Mouse (Mus musculus): ENCODE measurements around the gene Ythdf1.

The Ythdf1 gene

GRCm38 (mm10) chr2:180910928-180911327 lies 9.8 kb downstream of the Ythdf1 start:
- DNase-seq (ENCODE audit: low read depth, low spot score), result no peak

GRCm38 (mm10) chr2:180905556-180906221 lies 15.1 kb downstream of the Ythdf1 start:
- peak; percentile 64 for DNase-seq (ENCODE audit: low read depth, low spot score)

GRCm38 (mm10) chr2:180904435-180905208 lies 16.1 kb downstream of the Ythdf1 start:
- DNase-seq (ENCODE audit: low read depth, low spot score), result no peak

GRCm38 (mm10) chr2:180902086-180902485 lies 18.7 kb downstream of the Ythdf1 start:
- DNase-seq (ENCODE audit: low read depth, low spot score), result peak; percentile 74

GRCm38 (mm10) chr2:180897857-180898256 lies 22.9 kb downstream of the Ythdf1 start:
- DNase-seq (ENCODE audit: low read depth, low spot score), result no peak

GRCm38 (mm10) chr2:180896819-180897625 lies 23.7 kb downstream of the Ythdf1 start:
- no peak for DNase-seq (ENCODE audit: low read depth, low spot score)

- no peak for DNase-seq (ENCODE audit: low read depth, low spot score)
Measured at GRCm38 (mm10) chr2:180895837-180896525, 24.8 kb downstream of the Ythdf1 start.

- DNase-seq (ENCODE audit: low read depth, low spot score), result no peak
Measured at GRCm38 (mm10) chr2:180895321-180895720, 25.4 kb downstream of the Ythdf1 start.

GRCm38 (mm10) chr2:180894734-180895133 lies 26.0 kb downstream of the Ythdf1 start:
- DNase-seq (ENCODE audit: low read depth, low spot score), result peak; percentile 92

- DNase-seq (ENCODE audit: low read depth, low spot score), result peak; percentile 64
Measured at GRCm38 (mm10) chr2:180894029-180894623, 26.6 kb downstream of the Ythdf1 start.

GRCm38 (mm10) chr2:180893537-180894028 lies 27.2 kb downstream of the Ythdf1 start:
- DNase-seq (ENCODE audit: low read depth, low spot score), result peak; percentile 20

- DNase-seq (ENCODE audit: low read depth, low spot score), result peak; percentile 35
Measured at GRCm38 (mm10) chr2:180892841-180893521, 27.8 kb downstream of the Ythdf1 start.

GRCm38 (mm10) chr2:180891835-180892323 lies 28.9 kb downstream of the Ythdf1 start:
- no peak for DNase-seq (ENCODE audit: low read depth, low spot score)

- DNase-seq (ENCODE audit: low read depth, low spot score), result peak; percentile 47
Measured at GRCm38 (mm10) chr2:180891075-180891834, 29.5 kb downstream of the Ythdf1 start.

- DNase-seq (ENCODE audit: low read depth, low spot score), result peak; percentile 61
Measured at GRCm38 (mm10) chr2:180890422-180891074, 30.2 kb downstream of the Ythdf1 start.

- DNase-seq (ENCODE audit: low read depth, low spot score), result no peak
Measured at GRCm38 (mm10) chr2:180889921-180890280, 30.8 kb downstream of the Ythdf1 start.

- peak; percentile 42 for DNase-seq (ENCODE audit: low read depth, low spot score)
Measured at GRCm38 (mm10) chr2:180889271-180889920, 31.4 kb downstream of the Ythdf1 start.

GRCm38 (mm10) chr2:180885270-180885669 lies 35.5 kb downstream of the Ythdf1 start:
- peak; percentile 25 for DNase-seq (ENCODE audit: low read depth, low spot score)
